Mouse (Mus musculus) CD4-positive naive resting alpha-beta T cell, adult 76 days (primary cell): ENCODE data around the gene Ano3. TPM values are rescaled to one million over a fixed set of nuclear protein-coding genes. Genes with fewer than 3 reads are reported as not detected.

Experiments
- total RNA-seq: library from RNA; stranded (reverse); gene quantifications from one replicate; pipeline ENCODE4 v1.2.4, GENCODE M21; 2023

The Ano3 gene
- total RNA-seq = not detected

DNA sequence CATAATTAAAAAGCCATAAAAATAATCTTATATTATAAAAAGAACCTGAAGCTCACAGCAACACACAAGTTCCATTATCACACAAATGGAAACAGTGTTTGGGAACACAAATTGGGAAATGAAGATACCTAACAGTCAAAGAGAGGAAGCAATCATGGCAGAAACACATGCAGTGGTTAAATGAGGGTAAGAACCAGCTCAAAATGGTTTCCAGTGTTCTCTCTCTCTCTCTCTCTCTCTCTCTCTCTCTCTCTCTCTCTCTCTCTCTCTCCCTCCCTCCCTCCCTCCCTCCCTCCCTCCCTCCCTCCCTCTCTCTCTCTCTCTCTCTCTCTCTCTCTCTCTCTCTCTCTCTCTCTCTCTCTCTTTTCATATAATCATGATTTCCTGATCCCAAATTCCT, at the start of gene Ano3:
Ano3 (minus strand) TSS at position 101 of the 400 bp plus-strand sequence.

GRCm38 (mm10) chr2:110721290-110721753, 229.4 kb downstream of the Ano3 start, which contains the start of gene Muc15:
Gene Muc15, plus strand, starts transcription at chr2:110721340.

Other genes with a start within 250 kb of the Ano3 start
- not detected for gene Muc15, start 229.6 kb downstream of the Ano3 start, total RNA-seq
- gene Gm13941, start 155.1 kb upstream of the Ano3 start, total RNA-seq = not detected
- not detected for gene Gm15130, start 202.0 kb upstream of the Ano3 start, total RNA-seq